Mouse (Mus musculus) liver, embryonic 14.5 days (tissue): ENCODE measurements around the gene Tulp1. TPM values are rescaled to one million over a fixed set of nuclear protein-coding genes. Genes with fewer than 3 reads are reported as not detected.

Experiments
- ATAC-seq: fragments of 200-750 bp; cut with Nextera tagmentation; 2 replicates; pipeline ENCODE4 v1.8.0; 2017; ENCODE audit warnings: moderate number of reproducible peaks, mild to moderate bottlenecking, moderate library complexity; ENCODE audit not compliant: insufficient read depth
- DNase-seq, 3 experiments: peaks; one replicate each; pipeline ENCODE4 v3.0.0-alpha.2; 2012 to 2013; ENCODE audit warnings: low read depth in 3 of 3, low spot score in 3 of 3
- H3K27ac ChIP-seq: fragments of 300-500 bp; sonication (generic); 2 replicates; pipeline ENCODE4 v1.5.1; 2014; ENCODE audit warnings: moderate library complexity, mild to moderate bottlenecking, control low read depth, inconsistent platforms
- H3K27me3 ChIP-seq: fragments of 300-500 bp; sonication (generic); 2 replicates; pipeline ENCODE4 v1.6.1; 2014; ENCODE audit warnings: mild to moderate bottlenecking, low read length, moderate library complexity; ENCODE audit not compliant: control insufficient read depth, insufficient read depth
- H3K36me3 ChIP-seq: fragments of 300-500 bp; sonication (generic); replicated peaks from 2 replicates; pipeline ENCODE4 v1.6.1; 2014; ENCODE audit warnings: low read depth; ENCODE audit not compliant: control insufficient read depth, insufficient read depth
- H3K4me1 ChIP-seq, 2 experiments: fragments of 200-500 bp in 1 of 2; fragments of 300-500 bp in 1 of 2; sonication (generic) in 1 of 2; replicated peaks; 2 replicates each; pipeline ENCODE4 v1.6.1; 2012 to 2014; ENCODE audit warnings: antibody characterized with exemption in 1 of 2, inconsistent platforms in 1 of 2, low read length in 1 of 2; ENCODE audit not compliant: control insufficient read depth in 2 of 2, insufficient read depth in 2 of 2
- H3K4me2 ChIP-seq: fragments of 300-500 bp; sonication (generic); 2 replicates; pipeline ENCODE4 v1.6.1; 2014; ENCODE audit warnings: low read depth, mild to moderate bottlenecking, control low read depth, moderate library complexity
- H3K4me3 ChIP-seq, 2 experiments: fragments of 200-500 bp in 1 of 2; fragments of 300-500 bp in 1 of 2; sonication (generic) in 1 of 2; 2 replicates each; pipeline ENCODE4 v1.5.1; 2012 to 2014; ENCODE audit warnings: low read depth in 2 of 2, low read length in 2 of 2, mild to moderate bottlenecking in 2 of 2, control low read depth in 1 of 2, inconsistent platforms in 1 of 2, moderate library complexity in 1 of 2; ENCODE audit not compliant: insufficient read depth in 1 of 2
- H3K9ac ChIP-seq: fragments of 300-500 bp; sonication (generic); replicated peaks from 2 replicates; pipeline ENCODE4 v1.6.1; 2014; ENCODE audit warnings: mild to moderate bottlenecking, control low read depth, moderate library complexity
- H3K9me3 ChIP-seq: fragments of 300-500 bp; sonication (generic); 2 replicates; pipeline ENCODE4 v1.6.1; 2016; ENCODE audit warnings: low read length, mixed read lengths; ENCODE audit not compliant: control insufficient read depth
- CTCF ChIP-seq: IDR thresholded peaks from 2 replicates; pipeline ENCODE4 v1.5.1; 2016; ENCODE audit warnings: antibody characterized with exemption, low read depth, control low read depth
- EP300 ChIP-seq: IDR thresholded peaks from 2 replicates; pipeline ENCODE4 v1.6.1; 2016; ENCODE audit warnings: antibody characterized with exemption, low read depth
- WGBS: fragments of 180-500 bp; shearing (Covaris S2); extraction: QIAGEN DNeasy Blood & Tissue Kit; methylation state at CpG from one replicate; pipeline ENCODE4 v1.1.7; 2014; ENCODE audit not compliant: insufficient replicate concordance; 5-methylcytosine and 5-hydroxymethylcytosine counted together
- polyA plus RNA-seq, 2 experiments: library from polyadenylated mRNA; depleted of rRNA in 1 of 2; stranded (reverse) in 1 of 2; unstranded in 1 of 2; fragments of >200 nt; fragmentation: Nextera tagmentation in 1 of 2; extraction: Ambion mirVana in 1 of 2; gene quantifications; 2 replicates each; pipeline versions ENCODE4 v1.2.1 to v1.2.3; 2012 to 2014

Gene Tulp1
- polyA plus RNA-seq, 2 experiments = 0.26 to 0.28 TPM

DNA sequence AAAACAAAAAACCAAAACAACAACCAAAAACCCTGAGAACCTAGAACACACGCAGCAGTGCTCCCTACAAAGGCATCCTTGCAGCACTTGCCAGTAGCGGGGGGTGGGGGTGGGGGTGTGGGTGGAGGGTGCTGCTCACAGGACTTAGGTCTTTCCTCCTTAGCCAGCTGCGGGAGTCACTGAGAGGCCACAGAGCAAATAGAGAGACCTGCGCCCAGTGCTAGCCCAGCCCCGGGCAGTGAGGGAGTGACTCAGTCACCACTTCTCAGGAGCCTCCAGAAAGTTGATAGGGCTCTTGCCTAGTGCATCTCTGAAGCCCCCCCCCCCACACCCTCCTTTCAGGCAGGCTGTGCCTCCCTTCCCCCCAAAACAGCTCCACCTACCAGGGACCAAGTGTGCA lies 4.0 kb upstream of the Tulp1 start:
- Histone ChIP-seq H3K36me3 (no peaks in the 10 kb centered on the region), H3K9ac (no peak overlapping the region), H3K9me3 (no peaks in the 10 kb centered on the region), H3K4me2 (no peak overlapping the region), H3K27ac (no peak overlapping the region), H3K4me1 (no peaks in the 10 kb centered on the region; a peak in 1 of 4 replicates), H3K27me3 (peaks cover 18% of the 10 kb centered on the region), H3K4me3 (no peak overlapping the region)
- TF ChIP-seq EP300 = no peak
- no peak for TF ChIP-seq CTCF
- WGBS = 60% methylated on average over 5 of the region's 5 CpGs
- ATAC-seq = no peak
- DNase-seq = no peak

- no peak overlapping the region for H3K9ac ChIP-seq
- 4% methylated on average over 13 of the region's 13 CpGs for WGBS
- ATAC-seq (no peak), DNase-seq (peak; percentile 32 to 41 (median 38))
- H3K27ac ChIP-seq = no peak overlapping the region
- H3K4me1 ChIP-seq = no peaks in the 10 kb centered on the region; a peak in 1 of 4 replicates
- H3K36me3 ChIP-seq = no peaks in the 10 kb centered on the region
- H3K4me2 ChIP-seq = peak overlapping the region; percentile 13
- no peak overlapping the region for H3K4me3 ChIP-seq
- H3K9me3 ChIP-seq = no peaks in the 10 kb centered on the region
- peaks cover 24% of the 10 kb centered on the region for H3K27me3 ChIP-seq
- peak; percentile 97 for TF ChIP-seq CTCF
- TF ChIP-seq EP300 = no peak
Measured at GRCm38 (mm10) chr17:28368449-28368848, 3.4 kb upstream of the Tulp1 start.

GRCm38 (mm10) chr17:28363507-28363906 lies 1.5 kb downstream of the Tulp1 start:
- H3K27ac ChIP-seq = no peak overlapping the region
- H3K9me3 ChIP-seq = no peaks in the 10 kb centered on the region
- ATAC-seq (no peak), DNase-seq (no peak)
- no peak overlapping the region for H3K4me2 ChIP-seq
- H3K27me3 ChIP-seq = peaks cover 64% of the 10 kb centered on the region
- no peak overlapping the region for H3K4me3 ChIP-seq
- 9% methylated on average over 6 of the region's 6 CpGs for WGBS
- TF ChIP-seq CTCF (no peak), EP300 (no peak)
- H3K4me1 ChIP-seq = no peaks in the 10 kb centered on the region; a peak in 1 of 4 replicates
- H3K36me3 ChIP-seq = no peaks in the 10 kb centered on the region
- no peak overlapping the region for H3K9ac ChIP-seq

GRCm38 (mm10) chr17:28362653-28363292 lies 2.2 kb downstream of the Tulp1 start:
- Histone ChIP-seq H3K9ac (no peak overlapping the region), H3K27me3 (peaks cover 68% of the 10 kb centered on the region), H3K4me3 (no peak overlapping the region), H3K4me2 (peak overlapping the region; percentile 30; the same call in 1 of the 2 replicates), H3K4me1 (no peaks in the 10 kb centered on the region), H3K9me3 (no peaks in the 10 kb centered on the region), H3K36me3 (no peaks in the 10 kb centered on the region), H3K27ac (no peak overlapping the region)
- DNase-seq (no peak), ATAC-seq (no peak)
- WGBS = 2% methylated on average over 24 of the region's 25 CpGs
- TF ChIP-seq CTCF (no peak), EP300 (no peak)

DNA sequence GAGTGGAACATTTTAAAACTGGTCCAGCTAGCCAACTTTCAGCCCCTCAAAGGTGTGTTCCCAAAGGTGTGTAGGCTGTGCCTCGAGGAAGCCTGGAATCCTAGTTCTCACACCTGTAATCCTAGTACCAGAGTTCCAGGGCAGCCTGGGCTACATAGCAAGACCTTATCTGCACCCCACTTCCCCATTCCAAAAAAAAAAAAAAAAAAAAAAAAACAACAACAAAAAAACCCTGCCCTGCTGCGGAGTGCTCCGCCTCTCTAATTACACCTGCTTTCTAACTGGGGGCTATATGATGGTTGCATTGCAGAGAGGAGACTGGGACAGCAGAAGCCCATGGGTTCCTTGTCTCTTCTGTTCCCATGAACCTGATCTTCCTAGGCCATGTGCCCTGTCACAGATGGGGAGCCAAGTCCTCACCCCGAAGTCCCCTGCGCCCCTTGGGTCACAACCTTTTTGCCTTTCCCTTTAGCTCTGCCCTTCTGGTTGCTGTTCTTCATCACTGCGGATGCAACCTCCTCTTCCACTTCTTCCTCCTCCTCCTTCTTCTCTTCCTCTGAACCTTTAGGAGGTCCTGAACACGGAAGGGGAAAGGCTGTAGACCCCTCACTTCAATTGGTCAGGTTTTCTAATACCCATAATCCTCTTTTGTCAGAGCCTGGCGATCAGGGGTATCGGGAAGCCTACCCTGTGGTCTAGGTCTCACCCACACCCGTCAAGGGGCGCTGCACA lies 2.9 kb downstream of the Tulp1 start:
- Histone ChIP-seq H3K27ac (no peak overlapping the region), H3K4me3 (no peak overlapping the region), H3K4me1 (no peaks in the 10 kb centered on the region), H3K36me3 (no peaks in the 10 kb centered on the region), H3K9ac (no peak overlapping the region), H3K4me2 (no peak overlapping the region), H3K27me3 (peaks cover 68% of the 10 kb centered on the region), H3K9me3 (no peaks in the 10 kb centered on the region)
- DNase-seq (no peak), ATAC-seq (no peak)
- TF ChIP-seq EP300 (no peak), CTCF (no peak)
- WGBS = 26% methylated on average over 11 of the region's 11 CpGs
